Mouse (Mus musculus) CH12.LX (cell line): ENCODE data around the gene Amt. TPM values are rescaled to one million over a fixed set of nuclear protein-coding genes. Genes with fewer than 3 reads are reported as not detected.
A peak's percentile ranks its signal among the peaks of the same experiment; 100 is the strongest.

Experiments
- DNase-seq: peaks from one replicate; pipeline ENCODE4 v3.0.0-alpha.2; 2013; ENCODE audit errors: extremely low read depth
- H3K27ac ChIP-seq: 2 replicates; pipeline ENCODE4 v1.5.1; 2012; ENCODE audit warnings: low read depth, mild to moderate bottlenecking, control low read depth, moderate library complexity; ENCODE audit not compliant: insufficient read depth
- H3K27me3 ChIP-seq: replicated peaks from 2 replicates; pipeline ENCODE3; 2012; ENCODE audit warnings: inconsistent platforms
- H3K36me3 ChIP-seq, 2 experiments: replicated peaks in 1 of 2; 2 replicates each; pipeline versions ENCODE3 to v1.6.1; 2012; ENCODE audit warnings: inconsistent platforms in 1 of 2, low read length in 1 of 2, mild to moderate bottlenecking in 1 of 2, mixed read lengths in 1 of 2, moderate library complexity in 1 of 2; ENCODE audit not compliant: control insufficient read depth in 1 of 2, insufficient read depth in 1 of 2
- H3K4me1 ChIP-seq, 2 experiments: 2 replicates each; pipeline ENCODE4 v1.6.1; 2012; ENCODE audit warnings: inconsistent platforms in 1 of 2, moderate library complexity in 1 of 2; ENCODE audit not compliant: insufficient read depth in 2 of 2, control insufficient read depth in 1 of 2
- H3K4me2 ChIP-seq: 2 replicates; pipeline ENCODE4 v1.6.1; 2012; ENCODE audit warnings: low read depth, mild to moderate bottlenecking, control low read depth; ENCODE audit not compliant: poor library complexity, insufficient read depth, severe bottlenecking
- H3K4me3 ChIP-seq, 3 experiments: fragments of 150-350 bp in 1 of 3; sonication (generic) in 1 of 3; replicated peaks in 1 of 3; 2 replicates each; pipeline versions ENCODE3 to v1.5.1; 2011 to 2012; ENCODE audit warnings: low read depth in 2 of 3, low read length in 2 of 3, mild to moderate bottlenecking in 2 of 3, moderate library complexity in 2 of 3, control low read depth in 1 of 3, improper control_type of control experiment in 1 of 3, inconsistent platforms in 1 of 3, mixed read lengths in 1 of 3; ENCODE audit not compliant: poor library complexity in 1 of 3
- H3K79me2 ChIP-seq: replicated peaks from 2 replicates; pipeline ENCODE4 v1.6.1; 2012; ENCODE audit warnings: mild to moderate bottlenecking, moderate library complexity; ENCODE audit not compliant: control insufficient read depth, poor library complexity, insufficient read depth, severe bottlenecking; ENCODE audit errors: extremely low read depth
- H3K9ac ChIP-seq: 2 replicates; pipeline ENCODE4 v1.6.1; 2012; ENCODE audit warnings: low read depth, mild to moderate bottlenecking, control low read depth, moderate library complexity; ENCODE audit not compliant: insufficient read depth
- H3K9me3 ChIP-seq: replicated peaks from 2 replicates; pipeline ENCODE3; 2012; ENCODE audit warnings: low read length, inconsistent platforms, mixed read lengths
- BHLHE40 ChIP-seq: IDR thresholded peaks from 2 replicates; pipeline ENCODE4 v1.6.1; 2011; ENCODE audit warnings: mild to moderate bottlenecking, low read depth, low read length, improper control_type of control experiment
- CHD1 ChIP-seq: IDR thresholded peaks from 2 replicates; pipeline ENCODE4 v1.6.1; 2012; ENCODE audit warnings: low read depth, low read length, improper control_type of control experiment, inconsistent platforms
- CHD2 ChIP-seq: IDR thresholded peaks from 2 replicates; pipeline ENCODE4 v1.6.1; 2011; ENCODE audit warnings: low read length, improper control_type of control experiment
- ELF1 ChIP-seq: IDR thresholded peaks from 2 replicates; pipeline ENCODE4 v1.6.1; 2014; ENCODE audit warnings: low read depth, mild to moderate bottlenecking, inconsistent platforms, low read length, improper control_type of control experiment
- HCFC1 ChIP-seq: IDR thresholded peaks from 2 replicates; pipeline ENCODE4 v1.6.1; 2012; ENCODE audit warnings: low read depth, mild to moderate bottlenecking, inconsistent platforms, low read length, improper control_type of control experiment
- MAFK ChIP-seq: IDR thresholded peaks from 2 replicates; pipeline ENCODE4 v1.6.1; 2011; ENCODE audit warnings: low read length, improper control_type of control experiment; ENCODE audit not compliant: insufficient replicate concordance
- MAX ChIP-seq: IDR thresholded peaks from 2 replicates; pipeline ENCODE4 v1.6.1; 2011; ENCODE audit warnings: low read length, improper control_type of control experiment
- MAZ ChIP-seq: IDR thresholded peaks from 2 replicates; pipeline ENCODE4 v1.6.1; 2012; ENCODE audit warnings: low read depth, mild to moderate bottlenecking, inconsistent platforms, low read length, improper control_type of control experiment, moderate library complexity
- MXI1 ChIP-seq: IDR thresholded peaks from 2 replicates; pipeline ENCODE4 v1.6.1; 2011; ENCODE audit warnings: mild to moderate bottlenecking, low read depth, low read length, improper control_type of control experiment
- MYC ChIP-seq: IDR thresholded peaks from 2 replicates; pipeline ENCODE4 v1.6.1; 2011; ENCODE audit warnings: low read depth, mild to moderate bottlenecking, improper control_type of control experiment, low read length
- NELFE ChIP-seq: IDR thresholded peaks from 2 replicates; pipeline ENCODE4 v1.6.1; 2011; ENCODE audit warnings: low read depth, low read length, improper control_type of control experiment
- NRF1 ChIP-seq: IDR thresholded peaks from 2 replicates; pipeline ENCODE4 v1.6.1; 2014; ENCODE audit warnings: low read depth, mild to moderate bottlenecking, inconsistent platforms, low read length, improper control_type of control experiment, moderate library complexity
- PAX5 ChIP-seq: IDR thresholded peaks from 2 replicates; pipeline ENCODE4 v1.6.1; 2012; ENCODE audit warnings: low read length, inconsistent platforms, mixed read lengths
- POLR2A ChIP-seq: IDR thresholded peaks from 2 replicates; pipeline ENCODE4 v1.6.1; 2011; ENCODE audit warnings: low read depth, mild to moderate bottlenecking, improper control_type of control experiment, low read length
- POLR2AphosphoS2 ChIP-seq: IDR thresholded peaks from 2 replicates; pipeline ENCODE4 v1.6.1; 2011; ENCODE audit warnings: low read depth, low read length, improper control_type of control experiment
- RCOR1 ChIP-seq: conservative IDR thresholded peaks from 2 replicates; pipeline ENCODE4 v1.6.1; 2012; ENCODE audit warnings: low read depth, mild to moderate bottlenecking, inconsistent platforms, low read length, improper control_type of control experiment
- SIN3A ChIP-seq: IDR thresholded peaks from 2 replicates; pipeline ENCODE4 v1.6.1; 2012; ENCODE audit warnings: low read length, improper control_type of control experiment, inconsistent platforms
- SMC3 ChIP-seq: IDR thresholded peaks from 2 replicates; pipeline ENCODE4 v1.6.1; 2011; ENCODE audit warnings: low read depth, low read length, improper control_type of control experiment
- TBP ChIP-seq: conservative IDR thresholded peaks from 2 replicates; pipeline ENCODE4 v1.6.1; 2011; ENCODE audit warnings: low read depth, low read length, improper control_type of control experiment
- TCF12 ChIP-seq: IDR thresholded peaks from 2 replicates; pipeline ENCODE4 v1.6.1; 2014; ENCODE audit warnings: low read depth, mild to moderate bottlenecking, inconsistent platforms, low read length, improper control_type of control experiment
- ZMIZ1 ChIP-seq: IDR thresholded peaks from 2 replicates; pipeline ENCODE4 v1.6.1; 2012; ENCODE audit warnings: low read depth, mild to moderate bottlenecking, inconsistent platforms, low read length, improper control_type of control experiment
- dilution Hi-C: fragments of 300-500 bp; cut with MboI; formaldehyde crosslinking; loops from 2 replicates; pipeline ENCODE4 v1.14.3; 2020; ENCODE audit warnings: low sequenced_read_pairs; ENCODE audit not compliant: extremely low pct_unique_long_range_greater_than_20kb, extremely low pct_ligation_motif_present
- in situ Hi-C: fragments of 300-500 bp; cut with MboI; formaldehyde crosslinking; loops from 3 replicates; pipeline ENCODE4 v1.14.3; 2019; ENCODE audit warnings: low sequenced_read_pairs, low pct_ligation_motif_present, low pct_unique_long_range_greater_than_20kb, mixed read lengths
- polyA plus RNA-seq: library from polyadenylated mRNA; unstranded; fragments of >175 nt; gene quantifications from 2 replicates; pipeline ENCODE4 v1.2.1, GENCODE M21; 2012; ENCODE audit warnings: low read depth; ENCODE audit not compliant: insufficient read length
- total RNA-seq, 2 experiments: library from RNA; depleted of rRNA; stranded (reverse); fragments of 300-350 nt in 1 of 2; fragments of >200 nt in 1 of 2; gene quantifications; 2 replicates each; pipeline ENCODE4 v1.2.3; 2012 to 2014

Amt gene
- total and polyA plus RNA-seq, 3 experiments = 1.1 to 2.7 (median 1.5) TPM

DNA sequence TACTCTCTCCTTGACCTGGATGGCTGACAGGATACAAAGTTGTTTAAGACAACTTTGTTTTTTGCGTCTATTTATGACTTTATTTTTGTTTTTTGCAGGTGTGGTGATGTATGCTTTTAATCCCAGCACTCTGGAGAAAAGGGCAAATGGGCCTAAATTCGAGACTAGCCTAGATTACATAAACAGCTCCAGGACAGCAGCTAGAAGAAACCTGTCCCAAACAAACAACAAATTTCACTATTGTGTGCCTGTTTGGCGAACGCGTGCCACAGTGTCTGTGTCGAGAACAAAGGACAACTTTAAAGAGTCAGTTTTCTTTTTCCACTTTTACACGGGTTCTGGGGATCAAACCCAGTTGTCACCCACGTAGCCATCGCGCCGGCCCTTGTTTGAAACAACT, 50.4 kb downstream of the Amt start:
- Histone ChIP-seq H3K27me3 (no peaks in the 10 kb centered on the region), H3K9me3 (peaks cover 7% of the 10 kb centered on the region), H3K27ac (peak overlapping the region; percentile 61; the same call in 1 of the 2 replicates), H3K4me2 (peak overlapping the region; percentile 79), H3K9ac (peak overlapping the region; percentile 70), H3K4me1 (peaks cover 3 to 31% of the 10 kb centered on the region in 2 experiments; a peak in 3 of 4 replicates), H3K4me3 (peak overlapping the region; percentile 53 to 97 (median 81)), H3K36me3 (peaks cover 12 to 30% of the 10 kb centered on the region in 2 experiments), H3K79me2 (peaks cover 24% of the 10 kb centered on the region)
- TF ChIP-seq CHD1 (no peak), SMC3 (no peak), SIN3A (no peak), MYC (no peak), BHLHE40 (peak; percentile 39; the same call in 1 of the 2 replicates), PAX5 (no peak), HCFC1 (no peak), MXI1 (no peak), MAX (peak; percentile 47; the same call in 1 of the 2 replicates), TCF12 (no peak), ELF1 (no peak)
- dilution Hi-C loops (no loop called here), in situ Hi-C loops (no loop called here)
- no peak for DNase-seq

DNA sequence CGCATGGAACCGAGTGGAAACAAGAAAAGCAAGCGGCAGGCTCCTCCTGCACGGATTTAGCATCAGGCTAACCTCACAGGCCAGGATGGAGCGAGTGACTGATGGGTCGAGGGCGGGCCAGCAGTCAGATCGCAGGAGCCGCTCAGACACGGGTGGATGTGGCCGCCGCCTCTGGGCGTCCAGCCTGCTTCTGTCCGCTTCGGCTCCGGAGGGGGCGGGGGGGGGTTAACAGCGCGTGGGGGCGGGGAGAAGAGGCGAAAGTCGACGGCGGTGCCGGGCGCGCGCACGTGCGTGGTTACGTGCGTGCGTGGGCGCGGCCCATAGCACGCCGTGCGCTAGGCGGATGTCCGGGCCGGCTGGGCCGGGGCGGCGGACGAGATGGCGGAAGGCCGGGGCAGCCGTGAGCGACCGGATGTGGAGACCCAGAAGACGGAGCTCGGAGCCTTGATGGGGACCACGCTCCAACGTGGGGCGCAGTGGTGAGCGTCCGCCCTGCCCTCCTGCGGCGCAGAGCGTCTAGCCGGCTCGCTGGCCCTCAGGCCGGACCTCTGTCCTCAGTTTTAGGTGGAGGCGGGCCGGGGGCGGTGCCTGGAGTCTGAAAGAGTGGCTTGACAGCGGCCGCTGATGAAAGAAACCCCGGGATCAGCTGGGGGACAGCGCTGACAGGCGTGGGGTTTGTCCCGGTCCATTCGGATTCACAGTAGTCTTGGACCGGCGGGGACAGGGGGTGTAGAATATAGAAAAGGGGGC, 51.1 kb downstream of the Amt start, which contains the start of gene Usp4:
Gene Usp4, plus strand, starts transcription at position 314 of the 750 bp plus-strand sequence.
- Histone ChIP-seq H3K27ac (peak within 1 kb of the TSS; percentile 83), H3K4me1 (peaks cover 3 to 24% of the 10 kb centered on the region in 2 experiments; a peak in 3 of 4 replicates), H3K79me2 (peaks cover 24% of the 10 kb centered on the region), H3K9me3 (peaks cover 7% of the 10 kb centered on the region), H3K4me2 (peak within 1 kb of the TSS; percentile 79), H3K36me3 (peaks cover 18 to 37% of the 10 kb centered on the region in 2 experiments), H3K4me3 (peak within 1 kb of the TSS; percentile 87 to 97 (median 92)), H3K27me3 (no peaks in the 10 kb centered on the region), H3K9ac (peak within 1 kb of the TSS; percentile 89)
- in situ Hi-C loops = no loop called here
- TF ChIP-seq MAFK (no peak), MYC (0 out of 2 replicates have a peak, but pooled peaks have one; percentile 21), MAX (peak; percentile 32), HCFC1 (peak; percentile 76), BHLHE40 (peak; percentile 86), TBP (0 out of 2 replicates have a peak, but pooled peaks have one; percentile 27), SIN3A (peak; percentile 91), ZMIZ1 (peak; percentile 65), MXI1 (peak; percentile 77), CHD2 (no peak; the same call in 1 of the 2 replicates), NRF1 (peak; percentile 72), MAZ (no peak), POLR2AphosphoS2 (0 out of 2 replicates have a peak, but pooled peaks have one; percentile 41), TCF12 (peak; percentile 77), POLR2A (peak; percentile 91), ELF1 (peak; percentile 91), NELFE (peak; percentile 79), RCOR1 (no peak)
- dilution Hi-C loops = no loop called here
- DNase-seq = peak; percentile 75
